Mouse (Mus musculus) lung, postnatal 0 days (tissue): Measurements from ENCODE around the gene Wdfy1. TPM values are rescaled to one million over a fixed set of nuclear protein-coding genes. Genes with fewer than 3 reads are reported as not detected.

Experiments
- ATAC-seq: fragments of 200-750 bp; cut with Nextera tagmentation; 2 replicates; pipeline ENCODE4 v1.8.0; 2017; ENCODE audit warnings: moderate library complexity
- DNase-seq: peaks from one replicate; pipeline ENCODE4 v3.0.0-alpha.2; 2016; ENCODE audit warnings: low spot score
- H3K27ac ChIP-seq: fragments of 300-500 bp; sonication (generic); 2 replicates; pipeline ENCODE4 v1.5.1; 2014; ENCODE audit warnings: antibody characterized with exemption, mild to moderate bottlenecking, low read length, mixed read lengths
- H3K27me3 ChIP-seq: fragments of 300-500 bp; sonication (generic); replicated peaks from 2 replicates; pipeline ENCODE4 v1.6.1; 2014; ENCODE audit warnings: low read length, mixed read lengths; ENCODE audit not compliant: insufficient read depth
- H3K36me3 ChIP-seq: fragments of 300-500 bp; sonication (generic); 2 replicates; pipeline ENCODE4 v1.6.1; 2014; ENCODE audit warnings: low read length, mixed read lengths; ENCODE audit not compliant: insufficient read depth
- H3K4me1 ChIP-seq: fragments of 300-500 bp; sonication (generic); 2 replicates; pipeline ENCODE4 v1.6.1; 2014; ENCODE audit warnings: antibody characterized with exemption, low read depth, low read length, mixed read lengths; ENCODE audit not compliant: insufficient read depth
- H3K4me2 ChIP-seq: fragments of 300-500 bp; sonication (generic); replicated peaks from 2 replicates; pipeline ENCODE4 v1.6.1; 2014; ENCODE audit warnings: low read depth, mild to moderate bottlenecking, low read length, moderate library complexity, mixed read lengths
- H3K4me3 ChIP-seq: fragments of 300-500 bp; sonication (generic); 2 replicates; pipeline ENCODE4 v1.5.1; 2014; ENCODE audit warnings: low read depth, low read length
- H3K9ac ChIP-seq: fragments of 300-500 bp; sonication (generic); replicated peaks from 2 replicates; pipeline ENCODE4 v1.6.1; 2014; ENCODE audit warnings: low read depth, mild to moderate bottlenecking
- H3K9me3 ChIP-seq: fragments of 300-500 bp; sonication (generic); 2 replicates; pipeline ENCODE4 v1.6.1; 2016; ENCODE audit warnings: low read length, mixed read lengths
- CTCF ChIP-seq: IDR thresholded peaks from 2 replicates; pipeline ENCODE4 v1.5.1; 2016; ENCODE audit warnings: antibody characterized with exemption, mild to moderate bottlenecking
- EP300 ChIP-seq: IDR thresholded peaks from 2 replicates; pipeline ENCODE4 v1.6.1; 2016; ENCODE audit warnings: antibody characterized with exemption, mild to moderate bottlenecking, control low read depth
- WGBS: fragments of 180-500 bp; shearing (Covaris S2); extraction: QIAGEN DNeasy Blood & Tissue Kit; methylation state at CpG from one replicate; pipeline ENCODE4 v1.1.7; 2014; 5-methylcytosine and 5-hydroxymethylcytosine counted together
- polyA plus RNA-seq: library from polyadenylated mRNA; unstranded; fragments of >200 nt; fragmentation: Nextera tagmentation; extraction: Ambion mirVana; gene quantifications from 2 replicates; pipeline ENCODE4 v1.2.1, GENCODE M21; 2015

The Wdfy1 gene
- polyA plus RNA-seq, 1 experiment from 2014 or later, result 63.1 TPM

- Histone ChIP-seq H3K27me3 (no peaks in the 10 kb centered on the region), H3K4me1 (no peaks in the 10 kb centered on the region), H3K4me3 (no peak overlapping the region), H3K27ac (no peak overlapping the region), H3K36me3 (no peaks in the 10 kb centered on the region), H3K9ac (no peak overlapping the region), H3K4me2 (no peak overlapping the region), H3K9me3 (no peaks in the 10 kb centered on the region)
- TF ChIP-seq EP300, result no peak
- 90% methylated on average over 3 of the region's 3 CpGs for WGBS
- DNase-seq, result no peak
- ATAC-seq, result no peak
These were observed 33.5 kb upstream of the Wdfy1 start for GRCm38 (mm10) chr1:79809447-79809846.

- DNase-seq (peak; percentile 74), ATAC-seq (peak; percentile 70)
- Histone ChIP-seq H3K9me3 (no peaks in the 10 kb centered on the region), H3K4me3 (no peak overlapping the region), H3K36me3 (no peaks in the 10 kb centered on the region), H3K9ac (no peak overlapping the region), H3K27me3 (no peaks in the 10 kb centered on the region), H3K4me1 (no peaks in the 10 kb centered on the region), H3K27ac (no peak overlapping the region), H3K4me2 (0 out of 2 replicates have a peak overlapping the region, but pooled peaks have one; percentile 27)
- WGBS, result 30% methylated on average over 5 of the region's 5 CpGs
- TF ChIP-seq CTCF (no peak), EP300 (no peak)
These were observed 30.9 kb upstream of the Wdfy1 start for GRCm38 (mm10) chr1:79806865-79807264.

- 88% methylated on average over 7 of the region's 7 CpGs for WGBS
- Histone ChIP-seq H3K4me1 (no peaks in the 10 kb centered on the region), H3K36me3 (no peaks in the 10 kb centered on the region), H3K9me3 (no peaks in the 10 kb centered on the region), H3K27me3 (no peaks in the 10 kb centered on the region), H3K4me2 (no peak overlapping the region), H3K4me3 (no peak overlapping the region), H3K27ac (no peak overlapping the region), H3K9ac (no peak overlapping the region)
- no peak for ATAC-seq
- DNase-seq, result no peak
- TF ChIP-seq CTCF (no peak), EP300 (no peak)
These were observed 27.7 kb upstream of the Wdfy1 start for GRCm38 (mm10) chr1:79803614-79804013.

GRCm38 (mm10) chr1:79802858-79803427 lies 27.0 kb upstream of the Wdfy1 start:
- Histone ChIP-seq H3K36me3 (no peaks in the 10 kb centered on the region), H3K27ac (no peak overlapping the region), H3K27me3 (no peaks in the 10 kb centered on the region), H3K9ac (no peak overlapping the region), H3K9me3 (no peaks in the 10 kb centered on the region), H3K4me3 (no peak overlapping the region), H3K4me2 (no peak overlapping the region), H3K4me1 (no peaks in the 10 kb centered on the region)
- TF ChIP-seq CTCF, result no peak
- TF ChIP-seq EP300, result no peak
- ATAC-seq, result no peak
- DNase-seq, result no peak
- 91% methylated on average over 11 of the region's 11 CpGs for WGBS

GRCm38 (mm10) chr1:79797084-79797483 lies 21.1 kb upstream of the Wdfy1 start:
- WGBS, result 80% methylated on average over 3 of the region's 3 CpGs
- ATAC-seq, result no peak
- no peaks in the 10 kb centered on the region for H3K4me1 ChIP-seq
- no peak overlapping the region for H3K4me3 ChIP-seq
- H3K9me3 ChIP-seq, result no peaks in the 10 kb centered on the region
- no peak overlapping the region for H3K9ac ChIP-seq
- no peaks in the 10 kb centered on the region for H3K27me3 ChIP-seq
- H3K27ac ChIP-seq, result no peak overlapping the region
- H3K4me2 ChIP-seq, result no peak overlapping the region
- TF ChIP-seq EP300 (no peak), CTCF (no peak)
- H3K36me3 ChIP-seq, result no peaks in the 10 kb centered on the region
- DNase-seq, result no peak

- TF ChIP-seq EP300, result no peak
- peak; percentile 77 for TF ChIP-seq CTCF
- no peak overlapping the region for H3K4me2 ChIP-seq
- H3K27ac ChIP-seq, result no peak overlapping the region
- H3K9ac ChIP-seq, result no peak overlapping the region
- DNase-seq (peak; percentile 71), ATAC-seq (peak; percentile 61)
- H3K27me3 ChIP-seq, result no peaks in the 10 kb centered on the region
- no peak overlapping the region for H3K4me3 ChIP-seq
- peaks cover 3% of the 10 kb centered on the region; the same call in 1 of the 2 replicates for H3K4me1 ChIP-seq
- 50% methylated on average over 7 of the region's 7 CpGs for WGBS
- H3K9me3 ChIP-seq, result no peaks in the 10 kb centered on the region
- H3K36me3 ChIP-seq, result peaks cover 23% of the 10 kb centered on the region; the same call in 1 of the 2 replicates
These were observed 10.5 kb upstream of the Wdfy1 start for GRCm38 (mm10) chr1:79786267-79786927.
